25 mouse cellular contexts compared by ENCODE assay signal in genomic region chr2:22799430-22800041, GRCm38 (mm10). TPM values are rescaled to one million over a fixed set of nuclear protein-coding genes. Genes with fewer than 3 reads are reported as not detected.
DNase-seq lines count a peak whose midpoint lies in the region; ATAC-seq and TF ChIP-seq lines count a peak whose summit lies in the region.
"Had no signal": no experiment of that assay in that cellular context is flagged by ENCODE, and none has a peak within 500 bp of the region (broad histone marks: within the 10 kb centered on the region; RNA-seq: fewer than 3 reads in every experiment).

No protein-coding gene starts in this region.

- peaks cover 4% of the 10 kb centered on the region; the same call in 1 of the 2 replicates for H3K36me3 ChIP-seq in spleen, adult 2 months (ENCODE audit: control insufficient read depth, insufficient read depth, low read length)
- no peaks in the 10 kb centered on the region for H3K36me3 ChIP-seq in splenic B cell, adult 2 months (ENCODE audit: control insufficient read depth, insufficient read depth, low read length, poor library complexity, severe bottlenecking)
- H3K36me3 ChIP-seq in midbrain, embryonic 11.5 days (ENCODE audit: control insufficient read depth, insufficient read depth, low read length): no peaks in the 10 kb centered on the region
- H3K36me3 ChIP-seq: forebrain, embryonic 10.5 days; heart, embryonic 13.5 days; hindbrain, embryonic 15.5 days; intestine, embryonic 15.5 days; limb, embryonic 13.5 days; midbrain, embryonic 13.5 days; neural tube, embryonic 15.5 days had no signal

- H3K9ac ChIP-seq in midbrain, embryonic 11.5 days (ENCODE audit: low read length): no peak overlapping the region
- H3K9ac ChIP-seq: forebrain, postnatal 0 days; heart, embryonic 13.5 days; hindbrain, embryonic 15.5 days; intestine, embryonic 15.5 days; limb, embryonic 13.5 days; midbrain, embryonic 13.5 days; neural tube, embryonic 15.5 days had no signal

- H3K4me2 ChIP-seq in midbrain, embryonic 11.5 days: no peak overlapping the region
- H3K4me2 ChIP-seq: heart, embryonic 13.5 days; hindbrain, embryonic 15.5 days; intestine, embryonic 15.5 days; limb, embryonic 13.5 days; midbrain, embryonic 13.5 days; neural tube, embryonic 15.5 days had no signal

- peaks cover 11% of the 10 kb centered on the region for H3K4me1 ChIP-seq in spleen, adult 2 months (ENCODE audit: control insufficient read depth, insufficient read depth, insufficient read length)
- peaks cover under 1% of the 10 kb centered on the region; the same call in 1 of the 2 replicates for H3K4me1 ChIP-seq in bone marrow, adult 2 months (ENCODE audit: control insufficient read depth, insufficient read depth, low read length)
- H3K4me1 ChIP-seq in midbrain, embryonic 11.5 days (ENCODE audit: control insufficient read depth, insufficient read depth, low read length): no peaks in the 10 kb centered on the region
- H3K4me1 ChIP-seq: forebrain, embryonic 10.5 days; heart, embryonic 13.5 days; hindbrain, embryonic 15.5 days; intestine, embryonic 15.5 days; limb, embryonic 13.5 days; midbrain, embryonic 13.5 days; neural tube, embryonic 15.5 days had no signal

- WGBS in spleen, adult 2 months: 62% methylated on average over 2 of the region's 2 CpGs
- WGBS in bone marrow, adult 2 months: 49% methylated on average over 2 of the region's 2 CpGs
- 85% methylated on average over 2 of the region's 2 CpGs for WGBS in midbrain, embryonic 11.5 days

- no peak for TF ChIP-seq POLR2A in spleen, adult 2 months (IDR thresholded peaks at IDR 0.05; ENCODE audit: low read depth, low read length)
- no peak for TF ChIP-seq POLR2A in bone marrow, adult 2 months (IDR thresholded peaks at IDR 0.05; ENCODE audit: borderline replicate concordance, control insufficient read depth, low read depth, low read length)

- H3K27me3 ChIP-seq in spleen, adult 2 months (ENCODE audit: control insufficient read depth, insufficient read depth, low read length): no peaks in the 10 kb centered on the region
- no peaks in the 10 kb centered on the region for H3K27me3 ChIP-seq in splenic B cell, adult 2 months (ENCODE audit: control insufficient read depth, insufficient read depth, low read length, poor library complexity, severe bottlenecking)
- no peaks in the 10 kb centered on the region for H3K27me3 ChIP-seq in midbrain, embryonic 11.5 days (ENCODE audit: control insufficient read depth, insufficient read depth, low read length)
- H3K27me3 ChIP-seq: heart, embryonic 13.5 days; hindbrain, embryonic 15.5 days; intestine, embryonic 15.5 days; limb, embryonic 13.5 days; midbrain, embryonic 13.5 days; neural tube, embryonic 15.5 days had no signal

- peak in 1 of 2 experiments; percentile 44 for DNase-seq in spleen, adult 2 months (ENCODE audit: low read depth in 1 of 2, low spot score in 2 of 2)
- no peak for DNase-seq in spleen, postnatal 14 days (ENCODE audit: low spot score in 2 of 2)
- peak; percentile 73 for DNase-seq in splenic B cell, adult 2 months (ENCODE audit: low read depth, low spot score)
- DNase-seq in midbrain, embryonic 11.5 days (ENCODE audit: low spot score, missing footprints): no peak
- no peak for DNase-seq in adipocyte (ENCODE audit: low spot score)
- DNase-seq: cerebellum, adult 11 months; cerebellum, postnatal 14 days; forebrain, postnatal 0 days; gastrocnemius, adult 2 months; heart, postnatal 36 days; lung, postnatal 4 days; right cerebral cortex, postnatal 4 days; thymus, adult 18-20 months; thymus, postnatal 4 days had no signal

- H3K9me3 ChIP-seq in midbrain, embryonic 11.5 days (ENCODE audit: control insufficient read depth, low read length): no peaks in the 10 kb centered on the region
- H3K9me3 ChIP-seq: hindbrain, embryonic 15.5 days; intestine, embryonic 15.5 days had no signal

- H3K27ac ChIP-seq in spleen, adult 2 months (ENCODE audit: insufficient read depth, low read length): peak overlapping the region; percentile 64
- H3K27ac ChIP-seq in bone marrow, adult 2 months (ENCODE audit: control insufficient read depth, insufficient read depth, low read depth, low read length, poor library complexity): peak overlapping the region; percentile 67
- no peak overlapping the region for H3K27ac ChIP-seq in midbrain, embryonic 11.5 days (ENCODE audit: low read depth, low read length)
- H3K27ac ChIP-seq: forebrain, embryonic 10.5 days; gastrocnemius, adult 2 months; heart, embryonic 13.5 days; hindbrain, embryonic 15.5 days; intestine, embryonic 15.5 days; limb, embryonic 13.5 days; midbrain, embryonic 13.5 days; neural tube, embryonic 15.5 days had no signal

- ATAC-seq in hematopoietic stem cell, adult 5-6 weeks (replicated peaks in 1 of 2; ENCODE audit: insufficient read depth in 1 of 2, low FRiP score in 2 of 2, low TSS enrichment in 1 of 2, low read depth in 1 of 2, poor library complexity in 2 of 2, severe bottlenecking in 2 of 2): peak; percentile 20 to 64; a peak in 1 of 4 replicates
- no peak for ATAC-seq in midbrain, embryonic 11.5 days (ENCODE audit: low FRiP score)
- ATAC-seq: CD4-positive, CD25-positive, alpha-beta regulatory T cell, adult 4 months; forebrain, postnatal 0 days; intestine, embryonic 15.5 days; midbrain, embryonic 13.5 days had no signal

- TF ChIP-seq CTCF in spleen, adult 2 months (IDR thresholded peaks at IDR 0.05; ENCODE audit: extremely low read depth, insufficient read depth, insufficient read length, insufficient replicate concordance): no peak
- TF ChIP-seq CTCF in bone marrow, adult 2 months (IDR thresholded peaks at IDR 0.05; ENCODE audit: control insufficient read depth, insufficient read depth, low read length): no peak

- H3K4me3 ChIP-seq in spleen, adult 2 months (ENCODE audit: extremely low read depth, insufficient read depth, insufficient read length): no peak overlapping the region
- no peak overlapping the region for H3K4me3 ChIP-seq in bone marrow, adult 2 months (replicated peaks; ENCODE audit: control insufficient read depth, low read depth, low read length)
- no peak overlapping the region for H3K4me3 ChIP-seq in midbrain, embryonic 11.5 days (ENCODE audit: low read depth, low read length)
- H3K4me3 ChIP-seq: forebrain, embryonic 10.5 days; gastrocnemius, adult 2 months; heart, embryonic 13.5 days; hindbrain, embryonic 15.5 days; intestine, embryonic 15.5 days; limb, embryonic 13.5 days; midbrain, embryonic 13.5 days; myocyte; neural tube, embryonic 15.5 days had no signal

RNA-seq across cellular contexts. Expression of gene Apbb1ip, which starts 25.6 kb away (rescaled TPM):
- 24.8 and 28.0 TPM in 2 replicates for polyA plus RNA-seq in spleen, adult 2 months (2012; rRNA removed)
- 25.0 and 45.8 TPM in 2 replicates for polyA plus RNA-seq in bone marrow, adult 2 months (2011; ENCODE audit: insufficient read depth, insufficient read length, low replicate concordance, missing spikeins)
- total RNA-seq in hematopoietic stem cell, adult 5-6 weeks (2017): 22.7 and 28.1 TPM in 2 replicates
- 0.55 and 0.75 TPM in 2 replicates for polyA plus RNA-seq in midbrain, embryonic 11.5 days (2014; fragmentation: Nextera tagmentation; extraction: Ambion mirVana)

Comparison
In these comparisons a context has a peak if more than half of its experiments do, and no peak if none do; other contexts are left out.
1. RNA of gene Apbb1ip, which starts 25.6 kb away (polyA plus RNA-seq): 25.0 to 45.8 TPM in bone marrow, adult 2 months and 24.8 to 28.0 TPM in spleen, adult 2 months; 0.55 to 0.75 TPM in midbrain, embryonic 11.5 days; every median in the first group is over 10 times any median in the second.